Mouse (Mus musculus) Muller cell, postnatal 12 days (primary cell): ENCODE results near the gene Dpp6.

ENCODE experiments used
- DNase-seq: peaks from one replicate; pipeline ENCODE4 v3.0.0-alpha.2; 2015; ENCODE audit errors: inconsistent ontology term

Gene Dpp6

GRCm38 (mm10) chr5:26945169-26945920, 128.3 kb downstream of the Dpp6 start:
- no peak for DNase-seq

DNA sequence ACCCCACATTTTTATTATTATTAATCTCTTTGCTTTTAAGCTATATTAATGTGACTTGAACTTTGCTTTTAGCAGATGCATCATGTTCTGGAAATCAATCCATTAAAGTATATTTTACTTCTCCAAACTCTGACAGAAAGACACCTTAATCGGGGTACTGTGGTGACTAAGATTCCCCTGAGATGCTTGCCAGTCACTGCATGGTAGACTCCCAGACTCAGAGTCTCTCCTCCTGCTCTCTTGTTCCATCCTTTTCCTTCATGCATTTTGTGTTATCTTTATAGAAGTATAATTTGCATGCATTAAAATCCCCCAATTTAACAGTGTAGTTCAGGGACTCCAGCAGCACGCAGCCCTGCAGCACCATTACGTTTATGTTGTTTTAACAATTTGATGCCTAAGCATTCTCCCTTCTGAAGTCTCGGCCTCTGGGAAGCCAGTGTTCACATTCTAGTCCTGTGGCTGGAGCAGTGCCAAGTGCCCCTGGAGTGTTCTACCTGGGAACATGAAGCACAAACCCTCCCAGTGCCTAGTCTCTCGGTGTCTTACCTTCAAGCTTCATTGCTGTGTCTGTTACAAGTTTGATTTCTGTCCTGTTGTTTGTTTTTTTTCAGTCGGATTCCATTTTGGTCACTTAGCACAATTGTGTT, 153.1 kb downstream of the Dpp6 start:
- no peak for DNase-seq

- peak; percentile 16 for DNase-seq
Measured at GRCm38 (mm10) chr5:26973166-26973565, 156.2 kb downstream of the Dpp6 start.

- DNase-seq, result no peak
Measured at GRCm38 (mm10) chr5:26979348-26979747, 162.3 kb downstream of the Dpp6 start.

DNA sequence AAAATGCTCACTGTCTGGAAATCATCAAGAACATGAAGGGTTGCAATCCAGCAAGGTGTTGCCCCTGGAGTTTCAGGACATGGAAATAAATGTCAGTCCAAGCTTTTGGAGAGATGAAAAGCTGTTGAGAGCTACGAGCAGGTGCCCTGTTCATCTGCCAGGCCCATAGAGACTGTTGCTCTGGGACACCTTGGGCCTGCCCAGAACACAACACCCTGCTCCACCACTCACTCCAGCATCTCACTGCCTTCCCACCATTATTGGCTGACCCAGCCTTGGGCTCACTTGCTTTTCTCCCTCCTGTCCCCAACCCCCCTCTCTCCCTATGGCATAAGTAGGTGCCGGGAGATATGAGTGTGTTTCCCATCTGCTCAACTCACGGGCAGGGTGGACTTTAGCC, 162.8 kb downstream of the Dpp6 start:
- no peak for DNase-seq

DNA sequence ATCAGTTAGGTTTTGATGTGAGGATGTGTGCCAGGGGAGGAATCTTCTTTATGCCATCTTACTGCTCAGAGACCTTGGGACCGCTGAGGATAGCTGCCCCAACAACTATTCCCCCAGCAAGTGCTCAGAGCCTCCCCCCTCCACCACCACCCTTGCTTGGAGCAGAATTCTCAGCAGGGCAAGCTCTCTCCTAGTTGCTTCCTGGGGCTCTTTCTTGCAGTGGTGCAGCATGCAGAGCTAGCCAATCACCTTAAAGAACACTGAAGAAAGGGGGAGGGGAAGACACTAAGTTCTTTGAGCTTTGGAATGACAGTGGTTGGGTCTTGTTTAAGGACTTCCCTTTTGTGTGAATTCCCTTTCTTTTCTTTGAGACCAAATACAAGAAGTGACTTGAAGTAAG, 168.1 kb downstream of the Dpp6 start:
- no peak for DNase-seq

GRCm38 (mm10) chr5:26991587-26991986, 174.6 kb downstream of the Dpp6 start:
- no peak for DNase-seq

GRCm38 (mm10) chr5:27003537-27003936, 186.5 kb downstream of the Dpp6 start:
- no peak for DNase-seq

- DNase-seq, result no peak
Measured at GRCm38 (mm10) chr5:27009157-27009556, 192.2 kb downstream of the Dpp6 start.

GRCm38 (mm10) chr5:27010582-27010981, 193.6 kb downstream of the Dpp6 start:
- DNase-seq, result no peak

DNA sequence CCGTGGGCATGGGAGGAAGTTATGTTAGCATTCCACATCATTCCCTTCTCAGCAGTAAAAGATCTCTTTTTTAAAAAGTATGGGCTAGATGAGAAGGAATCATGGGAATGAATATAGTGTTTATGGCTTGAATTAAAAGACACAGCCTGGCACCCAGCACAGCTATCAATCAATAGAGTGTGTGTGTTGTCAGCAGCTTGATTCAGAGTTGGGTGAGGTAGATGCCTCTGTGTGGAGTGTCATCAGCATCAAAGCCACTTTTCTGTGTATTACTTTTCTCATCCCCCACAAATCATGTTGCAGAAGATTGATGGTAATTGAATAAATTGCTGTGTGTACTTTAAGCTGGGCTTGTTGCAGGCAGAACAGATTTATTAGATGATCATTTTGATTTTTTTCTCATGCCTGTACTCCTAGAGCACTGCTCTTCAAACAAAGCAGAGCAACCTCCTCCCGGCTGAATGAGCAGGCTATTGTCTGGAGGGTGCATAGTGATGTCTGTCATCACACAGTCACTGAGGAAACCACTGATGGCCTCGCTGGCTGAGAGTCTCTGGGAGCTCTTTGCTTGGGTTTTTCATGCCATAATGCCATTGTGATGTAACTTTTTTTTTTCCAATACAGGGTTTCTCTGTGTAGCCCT, 201.4 kb downstream of the Dpp6 start:
- no peak for DNase-seq

- DNase-seq, result no peak
Measured at GRCm38 (mm10) chr5:27028611-27029010, 211.6 kb downstream of the Dpp6 start.

DNA sequence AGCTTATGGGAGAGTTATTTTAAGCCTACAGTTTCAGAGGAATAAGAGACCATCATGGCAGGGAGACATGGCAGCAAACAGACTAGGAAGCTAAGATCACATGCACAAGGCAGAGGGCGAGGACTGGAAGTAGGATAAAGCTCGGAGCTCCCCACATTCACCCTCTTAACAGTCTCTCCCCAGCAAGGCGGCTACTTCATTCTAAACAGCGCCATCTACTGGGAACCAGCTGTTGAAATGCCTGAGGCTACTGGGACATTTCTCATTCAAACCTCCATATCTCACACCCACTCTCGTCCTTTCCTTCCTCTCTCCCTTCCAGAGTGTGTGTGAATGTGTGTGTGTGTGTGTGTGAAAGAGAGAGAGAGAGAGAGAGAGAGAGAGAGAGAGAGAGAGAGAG, 212.8 kb downstream of the Dpp6 start:
- no peak for DNase-seq

DNA sequence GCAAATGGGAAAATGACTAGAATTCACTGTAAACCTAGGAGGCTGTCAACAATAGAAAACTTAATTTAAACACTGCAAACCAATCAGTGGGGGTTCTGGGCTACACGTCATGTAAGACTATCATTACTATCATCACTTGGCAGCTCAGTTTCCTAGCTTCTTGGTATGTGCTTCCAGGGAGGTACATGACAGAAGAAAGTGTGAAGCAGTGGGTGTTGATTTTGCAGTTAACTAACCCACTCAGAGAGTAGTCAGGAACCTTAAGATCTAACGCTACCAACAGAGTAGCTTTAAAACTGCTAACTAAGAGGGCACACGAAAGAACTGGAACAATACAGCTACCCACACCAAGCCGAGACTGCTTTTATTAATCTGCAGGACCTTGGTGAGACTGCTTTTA, 217.9 kb downstream of the Dpp6 start:
- no peak for DNase-seq

DNA sequence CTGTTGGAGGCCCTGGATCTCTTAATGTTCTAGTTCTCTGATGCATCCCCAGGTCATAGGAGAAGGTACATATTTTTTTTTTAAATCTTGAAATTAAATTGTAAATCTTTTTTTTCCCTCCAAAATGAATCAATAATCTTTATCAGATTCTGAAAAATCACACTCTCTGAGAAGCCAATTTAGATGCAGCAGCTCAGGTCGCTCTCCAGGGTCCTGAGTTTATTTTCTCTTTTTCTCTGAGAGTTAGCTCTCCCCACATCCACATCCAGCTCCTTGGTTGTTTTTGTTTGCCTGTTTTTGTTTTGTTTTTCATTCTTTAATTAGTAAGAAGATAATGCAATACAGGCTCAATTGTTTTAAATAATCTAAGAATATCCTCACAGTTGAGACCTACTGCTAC, 218.3 kb downstream of the Dpp6 start:
- no peak for DNase-seq

- DNase-seq, result no peak
Measured at GRCm38 (mm10) chr5:27035891-27036290, 218.9 kb downstream of the Dpp6 start.

- no peak for DNase-seq
Measured at GRCm38 (mm10) chr5:27037796-27038195, 220.8 kb downstream of the Dpp6 start.

DNA sequence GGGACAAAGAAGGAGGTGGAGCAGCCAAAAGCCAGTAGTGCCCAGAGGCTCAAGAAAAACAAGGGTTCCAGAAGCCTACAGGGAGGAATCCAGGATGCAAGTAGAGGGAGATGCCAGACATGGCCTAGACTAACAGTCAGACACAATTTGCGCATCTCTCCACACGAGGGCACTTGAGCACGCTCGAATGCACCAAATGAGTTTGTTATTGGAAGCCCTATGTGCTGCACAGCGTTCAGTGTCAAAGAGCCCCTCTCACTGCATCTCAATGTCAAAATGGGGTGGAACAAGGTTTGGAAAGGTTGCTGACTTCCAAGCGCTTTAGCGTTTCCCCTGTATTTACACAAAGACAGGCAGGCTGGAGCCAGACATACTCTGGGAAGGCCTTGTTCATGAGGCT, 231.2 kb downstream of the Dpp6 start:
- DNase-seq, result peak; percentile 3

- DNase-seq, result no peak
Measured at GRCm38 (mm10) chr5:27048926-27049325, 231.9 kb downstream of the Dpp6 start.

DNA sequence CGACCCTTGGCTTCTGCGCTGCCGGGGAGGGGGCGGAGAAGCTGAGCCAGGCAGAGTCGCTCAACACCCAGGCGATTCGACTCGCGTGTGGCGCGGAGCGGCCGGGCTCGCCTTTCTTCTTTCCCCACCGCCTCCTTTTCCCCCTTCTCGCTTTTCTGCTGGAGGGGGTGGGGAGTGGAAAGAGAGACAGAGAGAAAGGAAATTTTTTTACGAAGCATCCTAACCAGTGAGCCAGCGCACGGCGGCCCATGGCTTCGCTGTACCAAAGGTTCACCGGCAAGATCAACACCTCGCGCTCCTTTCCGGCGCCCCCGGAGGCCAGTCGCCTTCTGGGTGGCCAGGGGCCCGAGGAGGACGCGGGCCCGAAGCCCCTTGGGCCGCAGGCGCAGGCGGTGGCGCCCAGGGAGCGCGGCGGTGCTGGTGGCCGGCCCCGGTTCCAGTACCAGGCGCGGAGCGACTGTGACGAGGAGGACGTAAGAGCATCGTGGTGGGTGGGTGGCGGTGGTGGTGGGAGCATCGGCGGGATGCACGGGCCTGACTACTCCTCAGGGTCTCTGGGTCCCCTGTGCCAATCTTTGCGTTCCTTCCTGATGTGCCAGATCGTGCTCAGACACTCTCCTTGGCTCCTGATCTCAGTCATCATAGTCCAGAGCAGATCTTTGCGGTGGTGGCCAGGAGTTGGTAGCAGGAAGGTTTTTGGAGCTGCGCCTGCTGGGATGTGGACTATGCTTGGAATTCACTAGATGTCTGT, 232.5 kb downstream of the Dpp6 start:
- peak; percentile 12 for DNase-seq

- no peak for DNase-seq
Measured at GRCm38 (mm10) chr5:27051250-27051649, 234.2 kb downstream of the Dpp6 start.

- peak; percentile 58 for DNase-seq
Measured at GRCm38 (mm10) chr5:27052441-27052840, 235.4 kb downstream of the Dpp6 start.
